Mouse (Mus musculus) gastrocnemius, postnatal 4 days (tissue): Measurements from ENCODE around the gene Rsph3b. TPM values are rescaled to one million over a fixed set of nuclear protein-coding genes. Genes with fewer than 3 reads are reported as not detected.

Experiments
- DNase-seq, 2 experiments: peaks; one replicate each; pipeline ENCODE4 v3.0.0; 2021 to 2022; ENCODE audit warnings: low spot score in 2 of 2, mixed read lengths in 2 of 2
- microRNA-seq: library from miRNA; unstranded; fragments of <30 nt; microRNA quantifications from one replicate; pipeline ENCODE4 v1.2.0, GENCODE M21; 2021
- total RNA-seq, 2 experiments: library from RNA; stranded (reverse); gene quantifications; 2 replicates each; pipeline ENCODE4 v1.2.3; 2021

The Rsph3b gene
- total RNA-seq, 2 experiments from 2014 or later, result 24.7 to 25.3 TPM

- no peak for DNase-seq
Observed at GRCm38 (mm10) chr17:6866576-6866975, 81.9 kb downstream of the Rsph3b start.

DNA sequence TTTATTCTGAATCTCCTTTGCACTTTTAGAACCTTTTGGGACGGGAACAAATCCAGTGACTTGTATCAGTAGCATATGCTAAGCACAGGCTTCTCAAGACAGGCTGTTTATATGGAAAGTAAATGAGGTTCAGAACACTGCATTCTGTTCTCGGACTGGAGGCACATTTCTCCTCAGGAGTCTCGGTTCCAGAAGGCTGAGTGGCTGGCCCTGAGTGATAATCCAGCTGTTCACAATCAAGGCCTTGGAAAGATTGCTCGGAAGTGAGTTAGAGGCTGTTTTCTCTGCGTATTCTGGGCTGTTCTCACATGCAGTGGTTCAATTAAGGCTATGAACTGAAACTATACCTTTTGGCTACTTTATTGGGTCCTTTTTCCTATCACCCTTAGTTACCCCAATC, 82.9 kb downstream of the Rsph3b start:
- no peak for DNase-seq

- no peak for DNase-seq
Observed at GRCm38 (mm10) chr17:6864869-6865268, 83.6 kb downstream of the Rsph3b start.

- no peak for DNase-seq
Observed at GRCm38 (mm10) chr17:6863521-6863920, 85.0 kb downstream of the Rsph3b start.

- no peak for DNase-seq
Observed at GRCm38 (mm10) chr17:6862040-6862780, 86.3 kb downstream of the Rsph3b start.

DNA sequence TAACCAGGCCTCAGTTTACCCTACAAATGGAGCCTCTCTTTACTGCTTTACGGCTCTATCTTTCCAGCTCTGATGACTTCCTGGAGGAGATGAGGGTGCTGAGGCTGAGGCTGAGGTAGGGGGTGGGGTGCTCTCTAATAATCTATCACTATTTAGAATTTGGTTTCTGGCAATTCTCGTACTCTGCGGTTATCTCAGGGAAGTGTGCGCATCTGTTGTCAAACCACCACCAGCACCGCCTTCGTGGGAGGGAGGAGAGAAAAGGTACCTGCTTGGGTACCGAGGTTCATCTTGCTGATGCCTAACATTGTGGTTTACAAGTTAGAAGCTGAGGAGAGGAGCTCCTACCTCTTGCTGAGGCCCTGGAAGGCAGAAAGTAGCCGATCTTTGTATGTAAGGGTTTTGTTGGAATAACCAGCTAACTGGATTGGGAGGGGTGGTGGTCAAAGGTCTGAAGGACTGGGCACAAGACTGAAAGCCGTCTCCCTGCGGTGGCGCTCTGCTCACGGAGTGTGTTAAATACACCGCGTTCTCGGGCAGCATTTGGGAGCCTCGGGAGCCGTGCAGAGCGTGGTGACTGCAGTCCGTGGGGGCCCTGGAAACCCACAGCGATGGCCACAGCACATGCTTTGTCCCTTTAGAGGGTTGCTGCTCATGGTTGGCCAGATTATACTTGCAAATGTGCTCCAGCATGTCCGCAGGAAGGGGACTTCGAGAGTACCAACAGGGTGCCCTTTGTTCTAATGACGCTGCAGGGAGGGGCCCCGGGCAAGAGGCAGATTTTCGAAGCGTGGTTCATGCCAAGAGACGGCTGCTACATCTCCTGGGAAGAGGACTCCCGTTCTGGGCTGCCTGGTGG, 87.1 kb downstream of the Rsph3b start:
- DNase-seq, result peak in 1 of 2 experiments; percentile 35

DNA sequence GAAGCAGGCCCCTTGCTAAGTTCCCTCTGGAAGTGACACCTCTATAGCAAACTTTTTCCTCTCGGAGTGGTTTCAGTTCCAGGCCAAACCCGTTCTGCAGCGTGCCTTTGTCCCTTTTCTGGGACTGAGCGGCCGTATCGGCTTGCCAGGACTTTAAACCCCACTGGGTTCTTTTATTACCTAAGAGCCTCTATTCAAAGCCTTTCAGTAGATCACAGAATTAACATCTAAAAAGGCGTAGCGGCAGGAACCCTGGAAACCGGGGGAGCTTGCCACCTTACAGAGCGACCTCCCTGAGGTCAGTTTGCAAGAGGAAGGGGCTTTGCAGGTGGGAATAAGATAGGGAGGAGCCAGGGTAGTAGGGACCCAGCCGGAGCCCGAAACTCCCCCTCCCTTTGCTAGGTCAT, 88.0 kb downstream of the Rsph3b start:
- no peak for DNase-seq

- no peak for DNase-seq
Observed at GRCm38 (mm10) chr17:6860067-6860466, 88.4 kb downstream of the Rsph3b start.

Small RNA genes lying within 50 kb of the gene (microRNA-seq; reads per million reads assigned to microRNA genes)
- gene Mir692-1, result not detected

Other genes starting within 250 kb of the Rsph3b start
- 10 to 100 TPM; 14.3 to 18.9 TPM for gene Ezr, start 165.9 kb downstream of the Rsph3b start, total RNA-seq
- 10 to 100 TPM; 11.2 to 12.9 TPM for gene Tagap1, start 12.5 kb upstream of the Rsph3b start, total RNA-seq
- gene Rnaset2b, start 22.0 kb upstream of the Rsph3b start, total RNA-seq, result 100 to 1,000 TPM; 131 to 136 TPM
- under 1 TPM; 0.17 to 0.31 TPM for gene Gm49721, start 30.2 kb upstream of the Rsph3b start, total RNA-seq
- not detected for gene Gm1604a, start 76.9 kb upstream of the Rsph3b start, total RNA-seq
- gene Rps6ka2, start 221.4 kb upstream of the Rsph3b start, total RNA-seq, result 10 to 100 TPM; 37.9 to 43.0 TPM